Mouse (Mus musculus) hindbrain, embryonic 11.5 days (tissue): ENCODE measurements around the gene Ascc2. TPM values are rescaled to one million over a fixed set of nuclear protein-coding genes. Genes with fewer than 3 reads are reported as not detected.

Experiments
- ATAC-seq: fragments of 200-750 bp; cut with Nextera tagmentation; 2 replicates; pipeline ENCODE4 v1.8.0; 2017; ENCODE audit warnings: mild to moderate bottlenecking, moderate TSS enrichment, moderate library complexity; ENCODE audit not compliant: low FRiP score
- DNase-seq: peaks from one replicate; pipeline ENCODE4 v3.0.0-alpha.2; 2015; ENCODE audit warnings: low spot score
- H3K27ac ChIP-seq: fragments of 300-500 bp; sonication (generic); 2 replicates; pipeline ENCODE4 v1.5.1; 2014; ENCODE audit warnings: mild to moderate bottlenecking, low read depth, low read length
- H3K27me3 ChIP-seq: fragments of 300-500 bp; sonication (generic); 2 replicates; pipeline ENCODE4 v1.6.1; 2014; ENCODE audit warnings: mild to moderate bottlenecking, low read length, moderate library complexity, mixed read lengths; ENCODE audit not compliant: control insufficient read depth, insufficient read depth
- H3K36me3 ChIP-seq: fragments of 300-500 bp; sonication (generic); 2 replicates; pipeline ENCODE4 v1.6.1; 2014; ENCODE audit warnings: mild to moderate bottlenecking, low read length, moderate library complexity, mixed read lengths; ENCODE audit not compliant: control insufficient read depth, insufficient read depth
- H3K4me1 ChIP-seq: fragments of 300-500 bp; sonication (generic); replicated peaks from 2 replicates; pipeline ENCODE4 v1.6.1; 2014; ENCODE audit warnings: low read length, mixed read lengths; ENCODE audit not compliant: control insufficient read depth, insufficient read depth
- H3K4me2 ChIP-seq: fragments of 300-500 bp; sonication (generic); replicated peaks from 2 replicates; pipeline ENCODE4 v1.6.1; 2014; ENCODE audit warnings: mild to moderate bottlenecking, low read depth, low read length
- H3K4me3 ChIP-seq: fragments of 300-500 bp; sonication (generic); 2 replicates; pipeline ENCODE4 v1.5.1; 2014; ENCODE audit warnings: low read depth, low read length
- H3K9ac ChIP-seq: fragments of 300-500 bp; sonication (generic); 2 replicates; pipeline ENCODE4 v1.6.1; 2014; ENCODE audit warnings: low read depth, low read length
- H3K9me3 ChIP-seq: fragments of 300-500 bp; sonication (generic); 2 replicates; pipeline ENCODE4 v1.6.1; 2016; ENCODE audit warnings: low read length; ENCODE audit not compliant: control insufficient read depth
- WGBS: fragments of 180-500 bp; shearing (Covaris S2); extraction: QIAGEN DNeasy Blood & Tissue Kit; methylation state at CpG from one replicate; pipeline ENCODE4 v1.1.7; 2014; 5-methylcytosine and 5-hydroxymethylcytosine counted together
- polyA plus RNA-seq: library from polyadenylated mRNA; unstranded; fragments of >200 nt; fragmentation: Nextera tagmentation; extraction: Ambion mirVana; gene quantifications from 2 replicates; pipeline ENCODE4 v1.2.1, GENCODE M21; 2014

The Ascc2 gene
- polyA plus RNA-seq: 31.5 and 33.2 TPM in 2 replicates

GRCm38 (mm10) chr11:4637534-4638234 lies at the start of gene Ascc2:
Gene Ascc2 (plus strand): TSS chr11:4637747.
- ATAC-seq (peak; percentile 92), DNase-seq (peak; percentile 93)
- under 1% methylated on average over 35 of the region's 35 CpGs for WGBS
- Histone ChIP-seq H3K9ac (peak within 1 kb of the TSS; percentile 76), H3K4me1 (no peaks in the 10 kb centered on the region), H3K9me3 (no peaks in the 10 kb centered on the region), H3K4me3 (peak within 1 kb of the TSS; percentile 66), H3K27ac (no peak within 1 kb of the TSS; the same call in 1 of the 2 replicates), H3K4me2 (peak within 1 kb of the TSS; percentile 78), H3K36me3 (no peaks in the 10 kb centered on the region), H3K27me3 (no peaks in the 10 kb centered on the region)

GRCm38 (mm10) chr11:4591811-4592210 lies 45.7 kb upstream of the Ascc2 start:
- no peak for DNase-seq
- Histone ChIP-seq H3K27ac (no peak overlapping the region), H3K4me1 (peaks cover 2% of the 10 kb centered on the region; the same call in 1 of the 2 replicates), H3K36me3 (no peaks in the 10 kb centered on the region), H3K9ac (no peak overlapping the region), H3K4me2 (no peak overlapping the region), H3K4me3 (no peak overlapping the region), H3K9me3 (no peaks in the 10 kb centered on the region), H3K27me3 (no peaks in the 10 kb centered on the region)
- 90% methylated on average over 4 of the region's 4 CpGs for WGBS
- ATAC-seq: no peak

- no peaks in the 10 kb centered on the region for H3K36me3 ChIP-seq
- no peaks in the 10 kb centered on the region for H3K9me3 ChIP-seq
- ATAC-seq: no peak
- peak overlapping the region; percentile 53 for H3K4me2 ChIP-seq
- peak overlapping the region; percentile 98 for H3K9ac ChIP-seq
- 39% methylated on average over 5 of the region's 5 CpGs for WGBS
- DNase-seq: no peak
- peak overlapping the region; percentile 94 for H3K4me3 ChIP-seq
- no peaks in the 10 kb centered on the region for H3K27me3 ChIP-seq
- H3K4me1 ChIP-seq: peaks cover 2% of the 10 kb centered on the region; the same call in 1 of the 2 replicates
- H3K27ac ChIP-seq: no peak overlapping the region
Observed at GRCm38 (mm10) chr11:4593491-4593848, 44.1 kb upstream of the Ascc2 start.

- Histone ChIP-seq H3K4me2 (peak overlapping the region; percentile 53), H3K9ac (peak overlapping the region; percentile 98), H3K27ac (peak overlapping the region; percentile 91), H3K36me3 (no peaks in the 10 kb centered on the region), H3K9me3 (no peaks in the 10 kb centered on the region), H3K27me3 (no peaks in the 10 kb centered on the region), H3K4me3 (peak overlapping the region; percentile 94), H3K4me1 (peaks cover 2% of the 10 kb centered on the region; the same call in 1 of the 2 replicates)
- WGBS: 1% methylated on average over 36 of the region's 45 CpGs
- ATAC-seq (peak; percentile 93), DNase-seq (no peak)
Observed at GRCm38 (mm10) chr11:4593849-4594607, 43.5 kb upstream of the Ascc2 start.

GRCm38 (mm10) chr11:4594608-4595500 lies 42.7 kb upstream of the Ascc2 start, which contains the start of gene Mtmr3:
Gene Mtmr3 (minus strand): TSS chr11:4594863.
- peak within 1 kb of the TSS; percentile 53 for H3K4me2 ChIP-seq
- H3K27ac ChIP-seq: peak within 1 kb of the TSS; percentile 91
- H3K36me3 ChIP-seq: no peaks in the 10 kb centered on the region
- DNase-seq: peak; percentile 98
- H3K4me1 ChIP-seq: peaks cover 2% of the 10 kb centered on the region; the same call in 1 of the 2 replicates
- no peaks in the 10 kb centered on the region for H3K27me3 ChIP-seq
- peak within 1 kb of the TSS; percentile 98 for H3K9ac ChIP-seq
- ATAC-seq: peak; percentile 95
- no peaks in the 10 kb centered on the region for H3K9me3 ChIP-seq
- H3K4me3 ChIP-seq: peak within 1 kb of the TSS; percentile 94
- 9% methylated on average over 32 of the region's 53 CpGs for WGBS

GRCm38 (mm10) chr11:4598411-4598810 lies 39.1 kb upstream of the Ascc2 start:
- Histone ChIP-seq H3K9ac (no peak overlapping the region), H3K36me3 (no peaks in the 10 kb centered on the region), H3K4me1 (peaks cover 2% of the 10 kb centered on the region; the same call in 1 of the 2 replicates), H3K27ac (no peak overlapping the region), H3K4me3 (no peak overlapping the region), H3K9me3 (no peaks in the 10 kb centered on the region), H3K27me3 (no peaks in the 10 kb centered on the region), H3K4me2 (no peak overlapping the region)
- 94% methylated on average over 2 of the region's 2 CpGs for WGBS
- DNase-seq: no peak
- no peak for ATAC-seq

GRCm38 (mm10) chr11:4599916-4600315 lies 37.6 kb upstream of the Ascc2 start:
- Histone ChIP-seq H3K9ac (no peak overlapping the region), H3K4me2 (no peak overlapping the region), H3K4me3 (no peak overlapping the region), H3K27ac (no peak overlapping the region), H3K27me3 (no peaks in the 10 kb centered on the region), H3K9me3 (no peaks in the 10 kb centered on the region), H3K4me1 (peaks cover 2% of the 10 kb centered on the region; the same call in 1 of the 2 replicates), H3K36me3 (no peaks in the 10 kb centered on the region)
- ATAC-seq (no peak), DNase-seq (no peak)
- 90% methylated on average over 3 of the region's 3 CpGs for WGBS

- WGBS: 82% methylated on average over 5 of the region's 5 CpGs
- H3K36me3 ChIP-seq: no peaks in the 10 kb centered on the region
- no peak for DNase-seq
- H3K4me1 ChIP-seq: no peaks in the 10 kb centered on the region
- H3K9ac ChIP-seq: no peak overlapping the region
- no peak for ATAC-seq
- H3K27ac ChIP-seq: no peak overlapping the region
- no peak overlapping the region for H3K4me3 ChIP-seq
- H3K9me3 ChIP-seq: no peaks in the 10 kb centered on the region
- no peaks in the 10 kb centered on the region for H3K27me3 ChIP-seq
- no peak overlapping the region for H3K4me2 ChIP-seq
Observed at GRCm38 (mm10) chr11:4601890-4602289, 35.7 kb upstream of the Ascc2 start.
